Mouse (Mus musculus) splenic B cell, adult 2 months (primary cell): ENCODE measurements around the gene Sash3.

Experiments used
- DNase-seq: peaks from one replicate; pipeline ENCODE4 v3.0.0-alpha.2; 2011; ENCODE audit warnings: low read depth, low spot score
- H3K27me3 ChIP-seq: 2 replicates; pipeline ENCODE4 v1.6.1; 2012; ENCODE audit warnings: mild to moderate bottlenecking, low read length, moderate library complexity, mixed read lengths; ENCODE audit not compliant: control insufficient read depth, poor library complexity, insufficient read depth, severe bottlenecking
- H3K36me3 ChIP-seq: 2 replicates; pipeline ENCODE4 v1.6.1; 2012; ENCODE audit warnings: mild to moderate bottlenecking, low read length, moderate library complexity, mixed read lengths; ENCODE audit not compliant: control insufficient read depth, poor library complexity, insufficient read depth, severe bottlenecking

Gene Sash3

GRCm38 (mm10) chrX:48157396-48157795 lies 11.2 kb downstream of the Sash3 start:
- H3K36me3 ChIP-seq, result peaks cover 18% of the 10 kb centered on the region
- DNase-seq, result no peak

GRCm38 (mm10) chrX:48158229-48158919 lies 12.1 kb downstream of the Sash3 start:
- no peak for DNase-seq
- peaks cover 18% of the 10 kb centered on the region for H3K36me3 ChIP-seq
- no peaks in the 10 kb centered on the region for H3K27me3 ChIP-seq

More at GRCm38 (mm10) chrX:48157396-48157795, 11.2 kb downstream of the Sash3 start:
- H3K27me3 ChIP-seq, result no peaks in the 10 kb centered on the region

- DNase-seq, result no peak
- Histone ChIP-seq H3K27me3 (no peaks in the 10 kb centered on the region), H3K36me3 (peaks cover 3% of the 10 kb centered on the region; the same call in 1 of the 2 replicates)
Observed at GRCm38 (mm10) chrX:48169892-48170291, 23.7 kb downstream of the Sash3 start.

- DNase-seq, result no peak
- Histone ChIP-seq H3K36me3 (peaks cover 3% of the 10 kb centered on the region; the same call in 1 of the 2 replicates), H3K27me3 (no peaks in the 10 kb centered on the region)
Observed at GRCm38 (mm10) chrX:48170368-48170767, 24.1 kb downstream of the Sash3 start.

GRCm38 (mm10) chrX:48181844-48182243 lies 35.6 kb downstream of the Sash3 start:
- DNase-seq, result no peak
- no peaks in the 10 kb centered on the region for H3K36me3 ChIP-seq
- H3K27me3 ChIP-seq, result no peaks in the 10 kb centered on the region

- no peaks in the 10 kb centered on the region for H3K36me3 ChIP-seq
- no peaks in the 10 kb centered on the region for H3K27me3 ChIP-seq
- no peak for DNase-seq
Observed at GRCm38 (mm10) chrX:48184703-48185102, 38.5 kb downstream of the Sash3 start.

GRCm38 (mm10) chrX:48191261-48191660 lies 45.0 kb downstream of the Sash3 start:
- no peaks in the 10 kb centered on the region for H3K36me3 ChIP-seq
- no peaks in the 10 kb centered on the region for H3K27me3 ChIP-seq
- no peak for DNase-seq

GRCm38 (mm10) chrX:48193235-48194152 lies 47.3 kb downstream of the Sash3 start:
- no peak for DNase-seq
- no peaks in the 10 kb centered on the region for H3K36me3 ChIP-seq
- no peaks in the 10 kb centered on the region for H3K27me3 ChIP-seq

- DNase-seq, result no peak
- no peaks in the 10 kb centered on the region for H3K27me3 ChIP-seq
- H3K36me3 ChIP-seq, result no peaks in the 10 kb centered on the region
Observed at GRCm38 (mm10) chrX:48197856-48198255, 51.6 kb downstream of the Sash3 start.

GRCm38 (mm10) chrX:48199026-48199425 lies 52.8 kb downstream of the Sash3 start:
- Histone ChIP-seq H3K36me3 (no peaks in the 10 kb centered on the region), H3K27me3 (no peaks in the 10 kb centered on the region)
- DNase-seq, result no peak

GRCm38 (mm10) chrX:48200699-48201098 lies 54.5 kb downstream of the Sash3 start:
- DNase-seq, result no peak
- H3K36me3 ChIP-seq, result no peaks in the 10 kb centered on the region
- H3K27me3 ChIP-seq, result no peaks in the 10 kb centered on the region

- DNase-seq, result no peak
- H3K36me3 ChIP-seq, result no peaks in the 10 kb centered on the region
- no peaks in the 10 kb centered on the region for H3K27me3 ChIP-seq
Observed at GRCm38 (mm10) chrX:48201973-48202372, 55.7 kb downstream of the Sash3 start.

GRCm38 (mm10) chrX:48202436-48202835 lies 56.2 kb downstream of the Sash3 start:
- Histone ChIP-seq H3K36me3 (no peaks in the 10 kb centered on the region), H3K27me3 (no peaks in the 10 kb centered on the region)
- DNase-seq, result no peak

GRCm38 (mm10) chrX:48202995-48203394 lies 56.8 kb downstream of the Sash3 start:
- no peaks in the 10 kb centered on the region for H3K27me3 ChIP-seq

GRCm38 (mm10) chrX:48203763-48204162 lies 57.5 kb downstream of the Sash3 start:
- no peak for DNase-seq
- Histone ChIP-seq H3K27me3 (no peaks in the 10 kb centered on the region), H3K36me3 (no peaks in the 10 kb centered on the region)

More at GRCm38 (mm10) chrX:48202995-48203394, 56.8 kb downstream of the Sash3 start:
- DNase-seq, result no peak
- H3K36me3 ChIP-seq, result no peaks in the 10 kb centered on the region
